Mouse (Mus musculus): ENCODE results near the gene Ivns1abp.

DNA sequence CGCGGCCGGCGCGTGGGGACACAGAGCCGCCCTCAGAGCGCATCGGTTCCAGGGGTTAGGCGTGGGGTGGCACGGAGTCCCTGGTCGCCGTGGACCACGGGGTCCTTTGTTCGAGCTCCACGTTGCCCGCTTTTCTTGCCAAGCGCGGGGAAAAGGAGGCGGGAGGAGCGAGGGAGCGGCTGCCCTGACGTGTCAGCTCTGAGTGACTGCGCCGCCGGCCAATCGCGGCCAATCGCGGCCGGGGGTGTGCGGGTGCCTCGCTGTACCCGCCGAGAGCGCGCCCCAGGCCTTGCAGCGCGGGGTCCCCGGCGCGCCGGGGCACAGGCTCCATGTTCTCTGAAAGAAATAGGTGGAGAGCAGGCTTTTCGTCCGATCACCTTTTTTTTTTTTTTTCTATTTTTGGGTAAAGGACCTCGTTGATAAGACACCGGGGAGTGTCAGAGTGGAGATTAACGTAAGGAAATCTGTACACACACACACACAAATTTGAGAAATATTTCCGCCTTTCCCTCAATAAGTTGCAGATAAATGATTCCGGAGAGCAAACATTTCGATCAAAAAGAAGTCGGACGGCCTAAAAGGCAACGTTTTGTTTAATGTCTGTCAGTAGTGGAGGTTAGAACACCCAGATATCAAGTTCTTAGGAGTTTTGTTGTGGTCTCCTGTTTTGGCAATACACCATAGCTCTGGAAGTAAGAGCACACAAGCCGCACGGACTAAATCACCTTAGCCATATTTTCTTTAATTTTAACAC lies 1.0 kb downstream of the Ivns1abp start:
- TF ChIP-seq CTCF (conservative IDR thresholded peaks at IDR 0.05 in 1 of 2, IDR thresholded peaks at IDR 0.05 in 1 of 2; ENCODE audit: low read depth in 2 of 2, low read length in 2 of 2) (no peak), POLR2A (IDR thresholded peaks at IDR 0.05; ENCODE audit: low read depth, low read length) (peak; percentile 65), TBP (conservative IDR thresholded peaks at IDR 0.05; ENCODE audit: low read depth, low read length) (no peak), RCOR1 (conservative IDR thresholded peaks at IDR 0.05; ENCODE audit: low read depth, low read length) (no peak), USF1 (IDR thresholded peaks at IDR 0.05; ENCODE audit: low read depth, low read length) (no peak), ZNF384 (IDR thresholded peaks at IDR 0.05; ENCODE audit: low read depth, low read length) (0 out of 2 replicates have a peak, but pooled peaks have one; percentile 5)
